Mouse (Mus musculus) gastrocnemius, postnatal 10 days (tissue): ENCODE measurements around the gene Exoc2. TPM values are rescaled to one million over a fixed set of nuclear protein-coding genes. Genes with fewer than 3 reads are reported as not detected.

ENCODE experiments used
- DNase-seq: peaks from one replicate; pipeline ENCODE4 v3.0.0; 2021; ENCODE audit warnings: mixed read lengths
- total RNA-seq, 2 experiments: library from RNA; stranded (reverse); gene quantifications; 2 replicates each; pipeline ENCODE4 v1.2.3; 2021

The Exoc2 gene
- total RNA-seq, 2 experiments from 2014 or later, result 13.9 to 15.9 TPM

DNA sequence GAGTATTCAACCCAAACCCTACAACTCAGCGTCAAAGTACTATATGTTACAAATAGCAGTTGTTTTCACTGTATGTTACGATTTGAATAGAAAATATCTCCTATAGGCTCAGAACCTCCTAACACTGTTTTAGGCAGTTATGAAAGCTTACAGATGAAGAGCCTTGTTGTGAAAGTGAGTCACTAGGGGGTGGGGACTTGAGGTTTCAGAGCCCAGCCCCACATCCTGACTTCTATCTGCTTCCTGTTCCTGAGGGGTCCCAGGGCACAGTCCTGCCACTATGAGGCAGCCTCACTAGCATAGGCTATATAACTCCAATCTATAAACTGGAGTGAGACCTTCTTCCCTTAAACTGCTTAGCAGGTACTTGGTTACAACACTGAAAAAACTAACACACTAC is 1.8 kb downstream of the Exoc2 start:
- DNase-seq, result no peak

- no peak for DNase-seq
Measured at GRCm38 (mm10) chr13:30971047-30971446, 2.8 kb downstream of the Exoc2 start.

DNA sequence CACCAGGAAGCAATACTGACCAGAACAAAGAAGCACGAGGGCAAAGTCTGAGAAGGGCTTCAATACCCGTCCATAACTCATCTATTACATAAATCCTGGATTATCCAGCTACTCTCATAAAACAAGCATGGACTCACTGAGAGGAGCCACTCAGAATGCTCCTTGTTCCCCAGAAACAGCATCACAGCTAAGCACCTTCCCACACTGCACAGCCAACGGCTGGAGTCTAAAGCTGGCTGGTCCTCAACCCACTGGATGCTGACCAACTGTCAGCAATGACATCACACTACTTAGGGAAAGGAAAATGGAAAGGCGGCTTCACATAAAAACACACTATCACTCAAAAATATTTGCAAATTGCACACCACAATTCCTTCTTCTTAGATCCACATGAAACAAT is 5.6 kb downstream of the Exoc2 start:
- no peak for DNase-seq

DNA sequence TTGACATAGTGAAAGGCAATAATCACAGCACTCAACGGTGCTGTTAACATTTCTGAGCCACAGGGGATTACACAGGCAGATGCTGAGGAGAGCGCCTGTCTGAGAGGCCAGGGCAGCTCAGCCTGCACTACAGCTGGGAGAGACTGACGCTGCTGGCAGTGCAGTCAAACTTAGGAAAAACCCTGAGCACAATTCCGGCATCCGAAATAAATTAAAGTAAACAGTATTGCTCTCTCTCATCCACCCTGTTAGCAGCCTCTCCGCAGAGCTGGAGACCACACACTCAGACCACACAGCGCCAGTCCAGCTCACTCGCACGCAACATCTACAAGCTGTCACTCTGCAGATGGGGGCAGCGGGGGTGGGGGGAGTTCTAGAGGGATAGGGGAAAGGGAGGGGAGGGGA is 7.4 kb downstream of the Exoc2 start:
- DNase-seq, result no peak

- DNase-seq, result no peak
Measured at GRCm38 (mm10) chr13:30961932-30962331, 12.0 kb downstream of the Exoc2 start.

DNA sequence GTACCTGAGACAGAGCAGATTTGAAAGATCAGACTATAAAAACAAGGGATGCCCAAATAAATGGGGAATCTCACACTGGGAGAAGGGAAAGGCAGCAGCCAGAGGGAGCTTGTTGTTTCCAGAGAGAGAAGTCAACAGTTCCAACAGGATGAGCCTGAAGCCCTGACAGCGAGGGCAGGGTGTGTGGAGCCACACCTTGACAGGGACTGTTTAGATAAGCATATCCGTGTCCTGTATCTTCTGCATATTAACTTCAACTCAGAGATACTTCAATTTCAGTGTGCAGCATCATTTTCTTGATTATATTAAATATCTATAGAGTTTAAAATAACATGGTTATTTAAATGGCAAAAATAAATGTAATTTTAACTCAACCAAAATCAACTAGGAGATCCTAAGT is 13.2 kb downstream of the Exoc2 start:
- DNase-seq, result no peak

DNA sequence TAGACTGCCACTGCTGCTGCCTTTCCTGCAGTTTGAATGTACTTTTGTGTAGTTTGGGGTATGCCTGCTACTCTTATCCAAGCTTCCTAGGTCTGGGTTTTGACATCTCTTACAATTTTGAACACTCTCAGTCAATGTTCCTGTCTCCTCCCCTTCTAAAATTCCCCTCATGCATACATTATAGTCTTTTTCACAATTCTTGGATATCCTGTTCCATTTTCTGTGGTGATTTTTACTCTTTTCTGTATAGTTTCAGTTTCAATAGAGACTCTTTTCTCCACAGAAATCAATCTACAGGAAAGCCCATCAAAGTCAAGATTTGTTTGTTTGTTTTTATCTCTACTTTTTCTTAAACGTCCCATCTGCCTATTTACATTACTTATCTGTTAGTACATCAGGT is 20.3 kb downstream of the Exoc2 start:
- DNase-seq, result no peak

- DNase-seq, result no peak
Measured at GRCm38 (mm10) chr13:30952044-30952443, 21.8 kb downstream of the Exoc2 start.

GRCm38 (mm10) chr13:30949181-30949580 is 24.7 kb downstream of the Exoc2 start:
- no peak for DNase-seq

- no peak for DNase-seq
Measured at GRCm38 (mm10) chr13:30947540-30947939, 26.4 kb downstream of the Exoc2 start, which contains the start of gene Hus1b. TSS of gene Hus1b (minus strand) at chr13:30947759.

GRCm38 (mm10) chr13:30947129-30947528 is 26.8 kb downstream of the Exoc2 start:
- DNase-seq, result no peak

- DNase-seq, result no peak
Measured at GRCm38 (mm10) chr13:30945788-30946187, 28.1 kb downstream of the Exoc2 start.

GRCm38 (mm10) chr13:30932972-30933371 is 40.9 kb downstream of the Exoc2 start:
- no peak for DNase-seq

- no peak for DNase-seq
Measured at GRCm38 (mm10) chr13:30931613-30932012, 42.3 kb downstream of the Exoc2 start.

- DNase-seq, result no peak
Measured at GRCm38 (mm10) chr13:30929119-30929518, 44.8 kb downstream of the Exoc2 start.

- no peak for DNase-seq
Measured at GRCm38 (mm10) chr13:30924269-30924668, 49.6 kb downstream of the Exoc2 start.

DNA sequence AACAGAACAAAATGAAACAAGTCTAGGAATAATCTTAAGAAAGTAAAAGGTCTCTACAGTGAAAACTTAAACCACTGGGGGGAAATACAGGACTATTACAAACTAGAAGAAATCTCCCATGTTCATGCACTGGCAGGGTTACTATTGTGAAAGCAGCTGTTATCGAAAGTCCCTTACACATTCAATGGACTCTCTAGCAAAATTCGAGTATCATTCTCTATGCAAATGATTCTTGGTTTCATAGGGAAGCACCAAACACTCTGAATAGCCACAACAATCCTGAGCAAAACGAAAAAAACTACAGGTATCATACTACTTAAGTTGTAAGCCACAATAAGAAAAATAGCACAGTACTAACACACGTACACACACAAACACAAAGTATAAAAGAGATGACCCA is 52.0 kb downstream of the Exoc2 start:
- DNase-seq, result no peak

- DNase-seq, result no peak
Measured at GRCm38 (mm10) chr13:30913757-30914156, 60.1 kb downstream of the Exoc2 start.

- no peak for DNase-seq
Measured at GRCm38 (mm10) chr13:30913028-30913427, 60.9 kb downstream of the Exoc2 start.

- DNase-seq, result no peak
Measured at GRCm38 (mm10) chr13:30911931-30912625, 61.8 kb downstream of the Exoc2 start.

DNA sequence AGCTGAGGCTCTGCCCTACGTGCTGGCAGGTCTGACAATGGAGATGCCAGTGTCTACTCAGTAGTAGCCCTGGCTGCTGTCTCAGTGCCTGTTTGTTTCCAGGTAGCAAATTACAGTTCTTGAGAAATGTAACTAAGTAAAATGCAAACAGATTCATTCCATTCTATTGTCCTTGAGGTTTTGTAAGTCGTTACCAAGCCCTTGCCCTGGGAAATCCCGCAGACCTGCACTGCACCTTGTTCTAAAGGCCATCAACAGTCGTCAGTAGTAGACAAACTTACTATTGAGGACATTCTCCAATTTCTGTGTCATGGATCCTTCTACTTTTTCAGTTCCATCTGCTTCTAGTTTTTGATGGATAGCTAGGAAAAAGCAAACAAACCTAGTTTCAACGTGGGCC is 63.0 kb downstream of the Exoc2 start:
- no peak for DNase-seq

- no peak for DNase-seq
Measured at GRCm38 (mm10) chr13:30902286-30902685, 71.6 kb downstream of the Exoc2 start.

GRCm38 (mm10) chr13:30901387-30902041 is 72.4 kb downstream of the Exoc2 start:
- DNase-seq, result no peak

DNA sequence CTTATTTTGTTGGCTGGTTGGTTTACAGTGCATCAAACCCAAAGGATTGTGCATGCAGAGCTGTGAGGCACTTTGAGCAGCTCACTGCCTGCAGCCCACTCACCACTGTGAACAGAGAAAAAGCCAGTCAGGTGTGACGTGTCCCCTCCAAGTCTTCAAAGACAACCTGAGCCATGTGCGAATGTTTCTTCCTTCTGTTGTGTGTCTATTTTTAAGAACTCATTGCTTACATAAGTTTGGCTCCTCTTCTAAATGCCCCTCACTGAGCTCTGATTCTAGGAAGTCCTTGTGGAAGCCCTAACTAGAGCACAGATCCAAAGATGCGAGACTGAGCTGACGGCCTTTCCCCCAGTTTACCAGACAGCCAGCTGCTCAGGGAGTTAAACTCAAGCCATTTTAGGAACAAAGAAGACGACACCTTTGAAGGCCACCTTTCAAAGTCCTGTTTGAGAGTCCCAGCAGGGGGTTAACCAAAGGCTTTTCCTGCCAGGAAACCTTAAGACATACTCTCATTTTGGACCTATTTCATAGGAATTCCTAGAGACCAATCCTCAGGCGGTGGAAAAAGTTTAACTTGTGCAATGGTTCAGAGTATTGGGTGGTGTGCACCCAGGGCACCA is 79.8 kb downstream of the Exoc2 start:
- DNase-seq, result no peak
